Mouse (Mus musculus): ENCODE results near the gene Pawr.

Pawr gene

DNA sequence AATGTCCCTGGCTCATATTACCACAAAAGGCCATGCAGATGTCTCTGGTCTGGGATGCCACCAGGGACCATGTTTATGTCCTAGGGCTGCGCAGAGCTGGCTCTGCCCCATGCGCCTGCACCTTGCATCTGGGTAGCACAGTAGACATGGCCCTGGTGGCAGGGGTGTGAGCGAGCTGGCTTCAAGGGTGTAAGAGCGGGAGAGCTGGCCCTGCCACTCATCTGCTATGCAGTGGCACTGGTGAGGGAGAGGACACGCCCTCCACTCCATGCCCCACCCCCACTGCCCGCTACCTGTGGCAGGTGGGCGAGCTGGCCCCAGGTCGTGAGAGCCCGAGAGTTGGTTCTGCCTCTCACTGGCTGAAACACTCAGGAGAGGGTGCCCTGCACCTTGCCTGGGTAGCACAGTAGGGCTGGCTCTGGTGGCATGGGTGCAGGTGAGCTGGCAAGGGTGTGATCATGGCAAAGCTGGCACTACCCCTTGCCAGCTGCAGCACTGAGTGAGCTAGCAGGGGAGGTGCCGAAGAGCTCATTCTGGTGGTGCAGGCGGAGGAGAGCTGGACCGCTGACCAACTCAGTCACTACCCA is 24.8 kb downstream of the Pawr start:
- peak; percentile 90 for DNase-seq

DNA sequence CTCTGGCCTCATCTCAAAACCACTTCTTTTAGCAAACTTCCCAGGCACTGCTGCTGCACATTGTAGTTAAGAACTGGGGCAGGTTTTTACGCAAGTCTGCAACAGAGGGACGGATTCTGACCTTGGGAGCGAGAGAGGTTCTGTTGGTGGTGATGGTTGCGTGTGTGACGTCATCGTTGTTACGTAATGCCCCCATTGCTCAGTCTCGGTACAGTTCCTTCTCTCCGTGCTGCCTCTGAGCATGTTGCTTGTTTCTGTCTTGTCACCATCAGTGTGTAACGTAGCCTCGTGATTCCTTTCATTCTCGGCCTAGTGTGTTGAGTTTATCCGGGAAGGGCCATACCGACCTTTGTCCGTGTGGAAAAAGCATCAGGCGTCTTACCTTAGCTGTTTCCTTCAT is 28.1 kb downstream of the Pawr start:
- peak; percentile 54 for DNase-seq

DNA sequence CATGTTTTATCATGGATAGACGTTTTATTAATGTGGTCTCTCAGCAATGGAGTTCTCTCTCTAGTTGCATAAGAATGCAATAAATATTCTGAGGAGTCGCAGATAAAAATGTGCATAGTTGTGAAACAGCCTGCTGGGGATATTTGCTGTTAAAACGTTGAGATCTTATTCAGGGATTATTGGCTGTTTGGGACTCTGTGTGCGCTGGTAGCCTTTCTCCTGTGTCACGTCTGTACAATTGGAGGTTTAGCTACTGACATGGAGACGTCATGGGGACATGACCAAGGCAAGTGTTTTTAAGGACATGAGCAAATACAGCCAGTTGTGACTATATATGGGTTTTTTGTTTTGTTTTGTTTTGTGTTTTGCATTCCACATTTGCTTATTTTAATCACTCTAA is 28.9 kb downstream of the Pawr start:
- no peak for DNase-seq

DNA sequence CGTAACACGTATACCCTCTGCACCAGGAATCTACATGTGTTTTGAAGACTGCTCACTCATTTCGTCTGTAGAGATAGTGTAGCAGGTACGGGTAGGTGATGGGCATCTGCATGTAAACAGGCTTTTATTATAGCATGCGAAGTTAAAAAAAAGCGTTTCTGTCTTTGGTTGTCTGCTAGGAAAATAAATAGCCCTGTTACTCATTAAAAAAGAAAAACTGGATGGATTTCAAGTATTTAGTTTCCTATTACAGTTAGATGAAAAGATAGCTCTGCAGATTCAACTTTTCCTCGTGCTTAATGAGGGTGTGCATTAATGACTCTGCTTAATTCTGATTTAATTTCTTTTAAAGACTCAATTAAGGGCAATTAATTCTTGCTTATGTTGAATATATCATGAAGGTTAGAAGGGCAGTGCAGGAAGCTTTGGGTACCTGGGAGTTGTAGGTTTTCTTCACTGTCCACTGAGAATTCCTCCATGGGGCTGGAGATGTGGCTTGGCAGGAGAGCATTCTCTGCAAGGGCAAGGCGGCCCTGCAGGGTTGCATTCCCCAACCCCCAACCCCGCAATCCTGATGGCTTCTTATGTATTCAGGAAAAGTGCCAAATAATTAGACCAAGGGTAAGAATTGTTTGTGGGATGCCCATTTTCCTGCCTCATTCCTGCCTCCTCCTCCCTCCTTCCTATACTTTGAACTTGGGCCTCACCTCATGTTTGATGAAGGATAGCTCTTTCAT is 29.7 kb downstream of the Pawr start:
- DNase-seq: peak; percentile 71

DNA sequence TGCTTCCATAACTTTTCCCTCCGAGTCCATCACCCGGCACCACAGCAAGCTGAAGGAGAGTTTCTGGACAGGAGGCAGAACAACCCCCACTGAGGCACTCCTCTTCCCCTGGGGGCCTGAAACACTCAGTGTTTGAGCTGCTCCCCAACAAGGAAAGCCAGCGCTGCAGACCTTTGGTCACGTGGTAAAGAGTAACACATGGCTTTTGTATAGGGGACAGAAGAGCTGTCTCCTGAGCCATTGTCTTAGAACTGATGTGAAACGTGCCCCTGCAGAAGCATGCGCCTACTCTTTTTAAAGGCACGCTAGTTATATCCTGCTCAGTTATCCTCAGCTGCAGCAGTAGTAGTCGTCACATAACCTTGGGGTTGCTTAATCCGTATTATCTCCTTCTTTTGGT is 32.0 kb downstream of the Pawr start:
- DNase-seq: peak; percentile 71

DNA sequence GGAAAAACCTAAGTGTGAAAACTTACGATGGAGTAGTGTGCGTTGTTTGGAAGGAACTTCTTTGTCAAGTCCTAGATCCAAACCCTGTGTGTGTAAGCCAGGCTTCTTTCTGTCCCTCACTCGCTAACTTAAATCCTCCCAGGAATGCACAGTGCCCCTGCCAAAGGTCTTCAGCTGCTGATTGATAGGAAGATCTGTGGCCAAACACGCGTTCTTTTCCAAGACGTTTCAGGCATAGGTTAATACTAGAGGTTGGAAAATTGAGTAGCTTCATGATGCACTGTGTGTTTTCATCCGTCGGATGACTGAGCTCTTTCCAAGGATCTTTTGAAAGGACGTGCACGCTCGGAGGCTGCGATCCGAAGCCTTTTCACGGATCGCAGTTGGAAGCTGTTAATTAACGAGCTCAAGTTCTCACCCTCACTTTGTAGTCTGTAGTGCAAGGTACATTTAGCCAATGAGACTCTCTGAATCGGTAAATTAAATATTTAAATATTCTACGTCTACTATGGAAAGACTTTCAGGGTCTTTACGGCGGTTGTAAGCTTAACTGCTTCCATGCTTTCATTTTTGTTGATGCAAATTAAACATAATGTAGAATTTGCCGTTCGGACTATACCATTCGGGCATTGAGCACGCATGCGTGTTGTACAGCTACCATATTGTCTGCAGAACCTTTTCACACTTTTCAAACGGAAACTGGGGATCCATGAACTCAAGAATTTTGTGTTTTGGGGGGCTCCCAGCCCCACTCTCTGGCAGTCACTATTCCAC is 33.2 kb downstream of the Pawr start:
- peak; percentile 56 for DNase-seq

DNA sequence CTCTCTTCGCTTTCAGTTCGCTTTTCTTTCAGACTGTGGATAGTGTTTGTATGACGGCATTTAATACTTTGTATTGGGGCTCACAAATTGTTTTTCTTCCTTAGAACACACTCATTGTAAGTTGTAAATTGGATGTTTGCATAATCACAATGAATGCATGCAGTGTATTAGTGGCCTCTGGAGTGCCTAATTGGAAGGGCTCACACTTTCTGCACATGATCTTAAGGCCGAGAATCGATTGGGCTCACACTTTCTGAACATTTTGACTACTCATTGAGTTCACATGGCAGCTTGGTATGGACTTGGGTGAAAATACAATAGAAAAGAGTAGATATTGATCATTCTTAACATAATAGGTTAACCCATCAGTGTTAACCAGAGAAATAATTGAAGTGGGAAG is 34.3 kb downstream of the Pawr start:
- DNase-seq: peak; percentile 37

DNA sequence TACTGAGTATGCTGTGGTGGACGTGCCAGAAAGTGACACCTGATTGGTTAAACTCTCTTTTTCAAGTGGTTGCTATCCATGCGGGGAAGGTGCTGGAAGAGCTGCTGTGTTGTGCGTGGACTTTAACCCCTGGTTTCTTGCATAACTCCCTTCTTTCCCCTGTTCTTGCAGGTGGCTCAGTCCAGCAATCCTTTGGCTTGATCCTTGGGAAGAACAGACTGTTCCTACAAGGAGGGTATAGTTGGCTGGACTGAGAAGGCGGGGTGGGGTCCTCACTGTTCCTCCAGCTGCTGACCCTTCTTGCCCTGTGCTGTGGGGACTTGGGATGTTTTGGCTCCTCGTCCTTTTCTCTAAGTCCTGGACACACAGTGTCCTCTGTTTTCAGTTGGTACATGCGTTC is 36.4 kb downstream of the Pawr start:
- peak; percentile 71 for DNase-seq

DNA sequence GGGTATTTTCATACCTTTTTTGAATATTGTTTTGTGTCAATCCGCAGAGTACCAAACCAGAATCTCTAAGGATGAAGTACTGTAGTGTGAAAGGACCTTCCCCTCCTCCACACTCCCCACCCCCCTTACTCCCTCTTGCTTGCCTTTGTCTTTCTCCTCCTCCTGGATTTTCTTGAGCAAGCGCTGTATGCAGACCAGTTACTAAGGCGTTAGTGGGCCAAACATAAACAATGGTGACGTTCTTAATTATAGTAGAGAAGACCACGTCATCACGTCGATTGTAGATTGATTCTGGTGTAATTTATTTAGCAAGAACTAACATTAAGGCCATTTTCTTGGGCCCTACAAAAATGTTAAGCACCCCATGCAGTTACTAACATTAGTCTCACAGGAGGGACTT is 40.3 kb downstream of the Pawr start:
- DNase-seq: peak; percentile 12

DNA sequence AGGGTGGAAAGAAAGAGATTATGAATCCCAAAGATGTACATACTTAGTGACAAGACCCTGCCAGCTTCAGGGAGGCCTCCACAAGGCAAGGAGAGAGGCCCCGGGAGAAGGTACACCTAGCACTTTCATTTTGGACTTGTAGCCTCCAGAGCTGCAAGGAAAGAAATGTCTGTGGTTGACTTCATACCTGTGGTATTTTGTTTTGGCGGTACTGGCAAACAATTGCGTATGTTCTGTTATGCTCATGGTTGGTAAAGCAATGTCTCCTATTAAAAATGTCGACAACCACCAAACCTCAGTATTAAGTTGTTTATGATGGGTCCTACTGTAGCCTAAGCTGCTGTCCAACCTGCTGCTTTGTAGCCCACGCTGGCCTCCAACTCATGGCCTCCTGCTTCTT is 40.9 kb downstream of the Pawr start:
- DNase-seq: peak; percentile 44

DNA sequence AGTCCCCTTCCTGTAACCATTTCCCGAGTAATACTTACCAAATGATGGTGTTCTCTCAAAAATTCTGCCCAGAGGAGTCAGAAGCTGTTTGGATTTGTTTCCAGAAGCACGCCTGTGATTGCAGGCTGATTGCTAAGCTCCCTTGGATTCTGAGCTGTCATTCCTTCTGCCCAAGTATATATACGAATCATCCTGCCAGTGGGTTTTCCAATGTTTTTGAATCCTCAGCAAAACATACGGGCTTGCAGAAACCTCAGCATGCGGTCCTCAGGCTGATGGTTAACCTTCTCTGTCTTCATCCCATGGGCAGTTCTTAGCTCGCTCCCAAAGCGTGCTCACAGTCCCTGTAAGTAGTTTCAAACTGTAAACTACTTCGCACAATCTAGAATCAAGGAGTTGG is 43.9 kb downstream of the Pawr start:
- DNase-seq: peak; percentile 79

DNA sequence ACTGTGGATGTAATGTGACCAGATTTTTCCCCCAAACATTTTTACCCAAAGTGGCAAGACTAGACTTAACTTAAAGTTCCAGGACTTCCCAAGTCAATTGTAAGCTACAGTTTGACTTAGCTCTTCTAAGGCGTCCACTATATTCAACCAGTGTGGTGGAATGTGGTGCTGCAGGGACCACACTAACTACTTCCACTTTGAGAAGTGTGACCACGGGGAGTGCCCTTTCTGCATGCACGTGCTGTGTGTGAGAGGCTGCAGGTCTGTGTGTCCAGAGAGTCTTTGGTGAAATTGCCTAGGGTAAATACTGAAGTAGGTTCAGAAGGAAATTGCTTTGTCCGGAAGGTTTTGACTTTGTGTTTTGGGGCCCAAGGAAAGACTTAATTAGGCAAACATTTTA is 44.4 kb downstream of the Pawr start:
- DNase-seq: peak; percentile 16

DNA sequence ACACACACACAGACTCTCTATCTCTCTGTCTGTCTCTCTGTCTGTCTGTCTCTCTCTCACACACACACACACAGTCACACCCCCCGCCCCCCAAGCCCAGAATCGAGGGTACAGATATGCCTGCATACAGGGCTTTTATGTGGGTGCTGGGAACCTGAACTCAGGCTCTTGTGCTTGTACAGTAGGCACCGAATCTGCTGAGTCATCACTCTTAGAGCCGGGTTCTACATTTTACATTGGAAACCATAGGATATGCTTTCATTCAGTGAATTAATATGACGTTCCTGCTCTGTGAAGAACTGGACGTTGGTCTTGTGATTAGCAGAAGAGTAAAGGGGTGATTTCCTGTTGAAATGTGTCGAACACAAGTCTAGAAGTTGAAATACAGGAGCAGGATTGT is 45.4 kb downstream of the Pawr start:
- DNase-seq: peak; percentile 44

DNA sequence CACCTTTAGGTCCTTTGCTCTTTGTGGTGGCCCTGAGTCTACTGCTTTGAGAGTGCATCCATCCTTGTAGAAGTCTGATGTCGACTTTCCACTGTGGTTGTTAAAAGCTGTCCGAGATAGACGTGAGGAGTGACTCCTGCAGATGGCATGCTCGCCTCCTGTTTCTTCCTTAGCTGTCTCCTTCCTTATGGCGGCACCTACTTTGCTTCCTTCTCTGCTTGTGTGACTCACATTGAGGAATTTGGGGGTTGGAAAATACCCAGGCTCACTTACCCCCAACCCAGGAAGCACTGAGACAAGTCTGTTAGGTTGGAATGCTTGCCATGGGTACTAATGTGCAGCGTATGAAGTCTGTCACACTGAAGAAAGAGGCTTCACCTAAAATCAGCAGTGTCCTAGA is 46.1 kb downstream of the Pawr start:
- DNase-seq: peak; percentile 75

DNA sequence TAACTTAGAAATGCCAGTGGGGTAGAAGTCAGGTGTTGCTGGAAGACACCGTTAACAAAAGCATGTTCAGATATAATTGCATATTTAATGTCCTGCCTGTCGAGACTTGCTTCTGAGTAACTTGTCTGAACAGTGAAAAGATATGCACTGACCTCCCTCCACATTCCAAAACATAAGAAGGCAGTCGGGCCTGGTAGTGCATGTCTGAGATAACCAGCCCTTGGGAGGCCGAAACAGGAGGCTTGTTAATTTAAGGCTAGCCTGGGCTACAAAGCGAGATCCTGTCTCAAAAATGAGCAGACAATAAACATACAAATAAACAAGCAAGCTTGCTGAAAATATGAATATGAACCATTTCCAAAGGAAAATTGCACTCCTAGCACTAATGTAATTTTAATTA is 46.6 kb downstream of the Pawr start:
- DNase-seq: peak; percentile 66

DNA sequence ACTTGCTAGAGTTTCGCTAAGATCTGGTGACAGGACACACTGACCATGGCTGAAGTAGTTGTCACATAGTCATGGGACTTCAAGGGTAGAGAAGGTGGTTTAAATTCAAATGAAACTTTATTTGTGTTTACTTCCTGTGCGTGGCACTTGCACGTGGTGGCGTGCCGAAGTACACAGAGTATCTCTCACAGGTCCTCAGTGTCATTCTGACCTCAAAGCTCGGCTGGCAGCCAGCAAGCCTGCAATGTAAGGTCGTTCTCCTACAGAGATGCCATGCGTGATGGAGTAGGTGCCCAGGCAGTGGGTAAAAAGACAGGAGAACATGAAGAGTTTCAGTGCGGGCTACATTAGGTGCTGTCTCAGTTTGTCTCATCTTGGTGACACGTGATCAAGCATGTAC is 48.8 kb downstream of the Pawr start:
- peak; percentile 59 for DNase-seq

DNA sequence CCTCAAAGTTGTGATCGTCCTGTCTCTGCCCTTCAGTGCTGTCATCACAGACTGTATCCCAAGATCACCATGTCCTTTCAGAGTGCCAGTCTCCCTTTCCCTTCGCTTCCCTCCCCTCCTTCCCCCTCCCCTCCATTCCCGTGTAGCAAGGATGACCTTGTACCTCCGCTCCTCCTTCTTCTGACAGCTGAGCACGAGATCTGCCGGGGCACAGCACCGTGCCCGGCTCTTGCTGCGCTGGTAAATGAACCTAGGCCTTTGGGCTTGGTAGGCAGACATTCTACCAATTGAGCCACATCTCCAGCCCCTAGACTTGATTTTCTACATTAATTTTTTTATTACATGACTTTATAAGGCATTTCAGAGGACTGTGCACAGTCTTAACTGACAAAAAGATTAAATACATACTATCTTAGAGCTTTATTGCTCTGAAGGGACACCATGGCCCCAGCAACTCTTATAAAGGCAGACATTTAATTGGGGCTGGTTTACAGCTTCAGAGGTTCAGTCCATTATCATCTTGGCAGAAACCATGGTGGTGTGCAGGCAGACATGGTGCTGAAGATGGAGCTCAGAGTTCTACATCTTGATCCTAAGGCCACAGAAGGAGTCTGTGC is 52.3 kb downstream of the Pawr start:
- DNase-seq: peak; percentile 48

DNA sequence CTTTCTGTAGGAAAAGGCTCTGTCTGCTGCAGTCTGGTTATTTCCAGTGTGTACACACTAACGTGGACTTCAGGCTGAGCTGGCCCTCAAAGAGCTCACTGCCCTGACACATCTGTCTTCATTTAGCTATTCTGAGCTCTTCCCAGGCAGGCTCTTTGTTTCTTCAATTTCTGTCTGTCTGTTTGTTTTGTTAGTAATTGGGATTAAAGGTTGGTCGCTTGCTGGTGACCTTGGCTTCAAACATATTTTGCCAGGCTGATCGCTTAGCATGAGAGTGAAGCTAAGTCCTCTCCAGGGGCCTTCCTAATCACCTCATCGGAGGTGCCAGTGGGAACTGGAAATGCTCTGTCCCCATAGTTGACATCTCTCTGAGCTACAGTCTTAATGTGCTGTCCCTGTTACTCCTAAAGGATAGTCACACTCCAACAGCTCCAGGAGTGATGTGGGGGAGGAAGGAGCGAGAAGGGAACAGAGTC is 53.6 kb downstream of the Pawr start:
- DNase-seq: peak; percentile 70

DNA sequence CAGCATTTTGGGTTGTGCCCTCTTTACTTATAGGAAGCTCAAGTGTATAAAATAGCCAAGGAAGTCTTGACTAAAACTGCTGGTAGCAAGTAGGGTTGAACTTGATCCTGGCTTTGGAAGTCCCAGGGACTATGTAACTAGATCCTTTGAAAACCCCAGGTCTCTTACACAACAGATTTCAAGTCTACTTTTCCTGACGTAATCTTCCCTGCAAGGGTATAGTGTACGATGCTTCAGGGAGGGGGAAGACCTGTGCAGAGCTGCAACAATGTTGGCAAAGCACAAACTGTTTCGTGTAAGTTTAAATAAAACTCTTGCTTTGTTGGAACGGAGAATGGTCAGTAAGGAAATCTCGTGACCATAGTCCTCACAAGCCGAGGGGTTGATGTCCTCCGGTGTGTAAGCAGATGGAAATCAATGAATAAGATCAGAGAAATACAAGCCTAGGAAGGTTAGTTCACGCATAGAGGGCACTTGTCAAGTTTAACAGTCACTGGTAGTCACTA is 56.5 kb downstream of the Pawr start:
- peak; percentile 29 for DNase-seq

DNA sequence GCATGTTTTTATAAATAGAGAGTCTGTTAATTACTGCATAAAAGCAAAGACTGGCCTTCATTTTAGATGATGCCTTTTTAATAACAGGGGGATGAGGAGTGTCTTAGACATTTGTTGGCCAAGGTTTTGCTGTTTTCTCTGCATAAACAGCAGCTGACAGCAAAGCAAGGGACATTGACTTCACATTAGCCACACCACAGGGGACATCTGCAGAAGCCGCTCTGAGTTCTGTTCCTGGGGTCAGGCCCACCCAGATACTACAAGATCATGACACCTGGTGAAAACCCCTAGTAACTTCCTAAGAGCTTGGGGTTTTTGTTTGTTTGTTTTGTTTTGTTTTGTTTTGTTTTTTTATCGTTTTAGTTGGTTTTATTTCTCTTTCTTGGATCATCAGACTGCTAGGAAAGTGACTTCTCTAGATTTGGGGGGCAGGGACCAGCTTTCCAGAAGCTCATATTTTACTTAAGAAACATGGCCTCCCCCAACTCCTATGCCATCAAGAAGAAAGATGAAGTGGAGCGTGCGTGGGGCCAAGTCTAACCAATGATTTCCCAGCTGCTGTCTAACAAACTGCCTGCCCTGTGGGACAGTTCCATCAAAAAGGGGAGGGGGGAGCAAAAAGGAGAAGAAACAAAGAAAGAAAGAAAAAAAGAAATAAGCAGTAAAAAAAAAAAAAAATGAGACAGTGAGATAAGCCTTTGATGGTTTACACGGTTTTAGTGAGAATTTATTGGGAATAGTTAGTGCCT is 57.4 kb downstream of the Pawr start:
- DNase-seq: peak; percentile 44

DNA sequence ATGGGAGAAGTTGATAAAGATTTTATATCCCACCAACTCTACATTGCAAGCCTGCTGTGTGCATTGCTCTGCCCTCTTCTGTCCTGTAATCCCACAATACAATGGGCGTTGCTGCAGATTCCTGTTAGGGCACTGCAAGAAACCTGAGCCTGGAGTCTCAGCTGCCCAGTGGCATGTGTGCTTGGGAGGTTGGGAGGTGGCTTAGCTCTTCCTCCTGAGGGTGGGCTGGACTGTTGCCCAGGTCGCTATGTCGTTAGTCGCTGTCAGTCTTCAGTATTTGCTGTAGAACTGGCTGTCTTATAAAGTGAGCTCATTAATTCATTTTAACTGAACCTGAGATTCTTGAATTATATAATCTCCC is 58.0 kb downstream of the Pawr start:
- peak; percentile 51 for DNase-seq

DNA sequence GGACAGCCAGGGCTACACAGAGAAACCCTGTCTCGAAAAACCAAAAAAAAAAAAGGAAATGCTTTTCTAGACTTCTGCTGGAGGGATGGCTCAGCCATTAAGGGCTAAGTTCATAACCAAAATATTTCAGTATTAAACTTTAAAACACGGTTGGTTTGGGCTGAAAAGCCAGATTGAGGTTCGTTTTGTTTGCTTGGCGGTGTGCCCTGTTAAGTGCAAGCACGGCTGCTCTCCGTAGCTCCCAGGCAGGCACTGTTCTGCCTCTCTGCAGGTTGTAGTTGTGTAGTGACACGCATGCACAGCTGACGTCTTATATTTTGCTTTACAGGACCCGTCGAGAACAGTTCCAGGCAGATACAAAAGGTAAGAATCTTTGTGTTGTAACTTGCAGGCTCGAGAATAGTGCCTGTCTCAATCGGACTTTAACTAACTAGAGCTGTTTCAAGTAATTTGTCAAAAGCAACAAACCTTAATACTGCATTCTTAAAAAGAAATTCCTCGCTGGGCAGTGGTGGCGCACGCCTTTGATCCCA is 59.5 kb downstream of the Pawr start:
- peak; percentile 5 for DNase-seq
